Mouse (Mus musculus) lung, adult 2 months (tissue): ENCODE measurements at regions not wholly inside any gene's neighbourhood (a gene's known extent, or its start where the extent isn't known, plus 50 kb on each side); places are given as distances from the start of the nearest gene placed in this dataset.

ENCODE experiments used
- CTCF ChIP-seq: fragments of 200-500 bp; IDR thresholded peaks from 2 replicates; pipeline ENCODE4 v1.5.1; 2011; ENCODE audit warnings: mild to moderate bottlenecking, low read length, control low read depth; ENCODE audit not compliant: insufficient read depth
- POLR2A ChIP-seq: fragments of 200-500 bp; IDR thresholded peaks from 2 replicates; pipeline ENCODE4 v1.6.1; 2011; ENCODE audit warnings: low read depth, mild to moderate bottlenecking, control low read depth, low read length, borderline replicate concordance; ENCODE audit errors: extremely low read depth

- no peak for TF ChIP-seq CTCF
- TF ChIP-seq POLR2A: no peak
These were observed 119.5 kb upstream of the Mrps10 start for GRCm38 (mm10) chr17:47249176-47249575.
